10 mouse cellular contexts compared by ENCODE assay signal in the genomic region with DNA sequence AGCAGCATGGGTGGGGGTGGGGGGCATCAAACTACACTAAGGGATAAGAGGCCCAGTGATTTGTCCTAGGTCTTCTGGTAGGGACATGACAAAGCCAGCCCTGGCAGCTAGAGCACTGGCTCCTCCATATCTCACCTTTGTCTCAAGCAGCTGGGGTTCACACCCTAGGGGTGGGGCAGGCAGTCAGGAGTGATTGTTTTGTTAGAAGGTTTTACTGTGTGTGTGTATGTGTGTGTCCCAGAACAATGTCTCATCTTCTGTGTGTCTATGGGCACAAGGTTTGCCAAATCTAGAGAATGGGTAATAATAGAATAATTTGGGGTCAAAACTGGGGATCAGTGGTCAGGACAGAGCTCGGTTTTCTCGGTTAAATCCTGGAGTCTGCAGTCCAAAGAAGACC. TPM values are rescaled to one million over a fixed set of nuclear protein-coding genes. Genes with fewer than 3 reads are reported as not detected.
DNase-seq lines count a peak whose midpoint lies in the region; ATAC-seq and TF ChIP-seq lines count a peak whose summit lies in the region.
"Had no signal": no experiment of that assay in that cellular context is flagged by ENCODE, and none has a peak within 500 bp of the region (broad histone marks: within the 10 kb centered on the region; RNA-seq: fewer than 3 reads in every experiment).

No protein-coding gene starts in this region.

- no peak for DNase-seq in lung, adult 2 months
- DNase-seq in forebrain, embryonic 14.5 days (ENCODE audit: low spot score), result no peak
- no peak for DNase-seq in limb, embryonic 14.5 days (ENCODE audit: low spot score)
- no peak for DNase-seq in urinary bladder, postnatal 36 days (ENCODE audit: low spot score in 2 of 2)
- DNase-seq in left cerebral cortex, postnatal 14 days (ENCODE audit: low spot score in 2 of 2), result no peak
- no peak for DNase-seq in kidney, adult 8-10 months
- DNase-seq: kidney, adult 9 months had no signal

- no peaks in the 10 kb centered on the region for H3K36me3 ChIP-seq in lung, embryonic 16.5 days (ENCODE audit: control insufficient read depth, insufficient read depth, low read length)
- no peaks in the 10 kb centered on the region for H3K36me3 ChIP-seq in forebrain, embryonic 14.5 days (ENCODE audit: control insufficient read depth, insufficient read depth, low read length)
- H3K36me3 ChIP-seq in limb, embryonic 14.5 days (ENCODE audit: control insufficient read depth, insufficient read depth, low read length), result no peaks in the 10 kb centered on the region
- H3K36me3 ChIP-seq in stomach, embryonic 14.5 days (ENCODE audit: control insufficient read depth, insufficient read depth, low read length), result no peaks in the 10 kb centered on the region

- H3K27me3 ChIP-seq in lung, embryonic 16.5 days (ENCODE audit: control insufficient read depth, insufficient read depth, low read depth, low read length), result peaks cover 11% of the 10 kb centered on the region
- no peaks in the 10 kb centered on the region for H3K27me3 ChIP-seq in forebrain, embryonic 14.5 days (replicated peaks; ENCODE audit: control insufficient read depth, insufficient read depth, low read length)
- H3K27me3 ChIP-seq in limb, embryonic 14.5 days (ENCODE audit: control insufficient read depth, insufficient read depth, low read length), result no peaks in the 10 kb centered on the region; the same call in 1 of the 2 replicates
- no peaks in the 10 kb centered on the region for H3K27me3 ChIP-seq in stomach, embryonic 14.5 days (ENCODE audit: control insufficient read depth, insufficient read depth, low read length)

- 0% methylated on average over 2 of the region's 2 CpGs for WGBS in lung, embryonic 16.5 days
- 0% methylated on average over 2 of the region's 2 CpGs for WGBS in lung, adult 2 months
- 0% methylated on average over 2 of the region's 2 CpGs for WGBS in forebrain, embryonic 14.5 days
- WGBS in limb, embryonic 14.5 days, result 0% methylated on average over 2 of the region's 2 CpGs
- WGBS in stomach, embryonic 14.5 days, result 0% methylated on average over 2 of the region's 2 CpGs

- intact Hi-C loops in left cerebral cortex, postnatal 14 days (cut with DNase I), result no loop called here

- no peak overlapping the region; the same call in 1 of the 2 replicates for H3K4me3 ChIP-seq in lung, embryonic 16.5 days (ENCODE audit: low read length)
- no peak overlapping the region for H3K4me3 ChIP-seq in lung, adult 2 months (replicated peaks; ENCODE audit: extremely low read depth, low read depth, low read length)
- peak overlapping the region; percentile 62 for H3K4me3 ChIP-seq in forebrain, embryonic 14.5 days (ENCODE audit: low read depth, low read length)
- no peak overlapping the region; the same call in 1 of the 2 replicates for H3K4me3 ChIP-seq in limb, embryonic 14.5 days (replicated peaks; ENCODE audit: low read length)
- peak overlapping the region; percentile 41 for H3K4me3 ChIP-seq in stomach, embryonic 14.5 days (ENCODE audit: low read depth, low read length)

- H3K9ac ChIP-seq in lung, embryonic 16.5 days (ENCODE audit: low read length), result no peak overlapping the region
- H3K9ac ChIP-seq in forebrain, embryonic 14.5 days (ENCODE audit: low read length), result peak overlapping the region; percentile 83
- H3K9ac ChIP-seq in limb, embryonic 14.5 days (ENCODE audit: low read depth, low read length, severe bottlenecking), result no peak overlapping the region
- H3K9ac ChIP-seq in stomach, embryonic 14.5 days (replicated peaks; ENCODE audit: low read depth, low read length), result no peak overlapping the region

- no peak for ATAC-seq in lung, embryonic 16.5 days (ENCODE audit: low read depth)
- ATAC-seq in forebrain, embryonic 14.5 days, result peak; percentile 41; the same call in 1 of the 2 replicates
- no peak for ATAC-seq in limb, embryonic 14.5 days (ENCODE audit: low FRiP score, low read depth)
- ATAC-seq in stomach, embryonic 14.5 days (ENCODE audit: insufficient number of reproducible peaks, insufficient read depth, low FRiP score, low read depth), result no peak

- no peak overlapping the region for H3K27ac ChIP-seq in lung, embryonic 16.5 days (ENCODE audit: low read length)
- H3K27ac ChIP-seq in forebrain, embryonic 14.5 days (ENCODE audit: low read depth, low read length), result no peak overlapping the region
- H3K27ac ChIP-seq in limb, embryonic 14.5 days (replicated peaks; ENCODE audit: low read depth, low read length), result no peak overlapping the region
- H3K27ac ChIP-seq in stomach, embryonic 14.5 days (ENCODE audit: low read length), result no peak overlapping the region

- H3K9me3 ChIP-seq in lung, embryonic 16.5 days (ENCODE audit: control insufficient read depth, low read length), result no peaks in the 10 kb centered on the region
- H3K9me3 ChIP-seq in forebrain, embryonic 14.5 days (replicated peaks; ENCODE audit: control insufficient read depth, low read length), result no peaks in the 10 kb centered on the region
- H3K9me3 ChIP-seq in limb, embryonic 14.5 days (ENCODE audit: control insufficient read depth, low read length), result no peaks in the 10 kb centered on the region
- no peaks in the 10 kb centered on the region for H3K9me3 ChIP-seq in stomach, embryonic 14.5 days (ENCODE audit: control insufficient read depth, low read depth, low read length)

- no peak for TF ChIP-seq CTCF in lung, adult 2 months (IDR thresholded peaks at IDR 0.05; ENCODE audit: insufficient read depth, low read length)

- peak overlapping the region; percentile 93 for H3K4me2 ChIP-seq in lung, embryonic 16.5 days (ENCODE audit: low read depth, low read length)
- H3K4me2 ChIP-seq in forebrain, embryonic 14.5 days (ENCODE audit: low read length), result peak overlapping the region; percentile 87
- peak overlapping the region; percentile 86 for H3K4me2 ChIP-seq in limb, embryonic 14.5 days (replicated peaks; ENCODE audit: low read depth, low read length, severe bottlenecking)
- H3K4me2 ChIP-seq in stomach, embryonic 14.5 days (replicated peaks; ENCODE audit: low read depth, low read length), result peak overlapping the region; percentile 96

- TF ChIP-seq POLR2A in lung, adult 2 months (IDR thresholded peaks at IDR 0.05; ENCODE audit: borderline replicate concordance, extremely low read depth, low read depth, low read length), result no peak
- TF ChIP-seq POLR2A in limb, embryonic 14.5 days (IDR thresholded peaks at IDR 0.05; ENCODE audit: borderline replicate concordance, extremely low read depth, insufficient read depth, insufficient read length), result no peak

- peaks cover 3% of the 10 kb centered on the region; the same call in 1 of the 2 replicates for H3K4me1 ChIP-seq in lung, embryonic 16.5 days (replicated peaks; ENCODE audit: control insufficient read depth, insufficient read depth, low read length)
- no peaks in the 10 kb centered on the region for H3K4me1 ChIP-seq in lung, adult 2 months (ENCODE audit: control insufficient read depth, insufficient read depth, low read length)
- H3K4me1 ChIP-seq in forebrain, embryonic 14.5 days (ENCODE audit: control insufficient read depth, insufficient read depth, low read length), result 0 out of 2 replicates have a peak, but pooled peaks cover 4% of the 10 kb centered on the region
- 0 out of 2 replicates have a peak, but pooled peaks cover 4% of the 10 kb centered on the region for H3K4me1 ChIP-seq in limb, embryonic 14.5 days (ENCODE audit: control insufficient read depth, insufficient read depth, low read length)
- no peaks in the 10 kb centered on the region for H3K4me1 ChIP-seq in stomach, embryonic 14.5 days (ENCODE audit: control insufficient read depth, insufficient read depth, low read length)

RNA-seq across cellular contexts. Expression of a gene that starts 0.4 kb away (rescaled TPM):
- 0.14 and 0.49 TPM in 2 replicates for polyA plus RNA-seq in lung, embryonic 16.5 days (2015; fragmentation: Nextera tagmentation; extraction: Ambion mirVana)
- not detected in 2 replicates for polyA plus RNA-seq in lung, adult 2 months (2012; rRNA removed)
- 14.5 and 25.5 TPM in 2 replicates for polyA plus RNA-seq in forebrain, embryonic 14.5 days (2014; fragmentation: Nextera tagmentation; extraction: Ambion mirVana)
- 4.4 and 7.9 TPM in 2 replicates for polyA plus RNA-seq in limb, embryonic 14.5 days (2012; rRNA removed)
- 0.80 and 2.2 TPM in 2 replicates for polyA plus RNA-seq in limb, embryonic 14.5 days (2014; fragmentation: Nextera tagmentation; extraction: Ambion mirVana)
- 1.9 and 2.0 TPM in 2 replicates for polyA plus RNA-seq in stomach, embryonic 14.5 days (2014; fragmentation: Nextera tagmentation; extraction: Ambion mirVana)
- 10 to 100 TPM; 70.9 to 76.8 TPM for total RNA-seq in left cerebral cortex, postnatal 14 days (2021)
- total RNA-seq: common myeloid progenitor, adult 5-6 weeks had no signal

RNA-seq across cellular contexts. Expression of a gene that starts 4.3 kb away (rescaled TPM):
- polyA plus RNA-seq in lung, embryonic 16.5 days (2015; fragmentation: Nextera tagmentation; extraction: Ambion mirVana), result 0.13 TPM in 1 of 2 replicates, not detected in the other
- not detected in 2 replicates for polyA plus RNA-seq in lung, adult 2 months (2012; rRNA removed)
- 1.8 and 2.2 TPM in 2 replicates for polyA plus RNA-seq in forebrain, embryonic 14.5 days (2014; fragmentation: Nextera tagmentation; extraction: Ambion mirVana)
- 0.99 and 1.1 TPM in 2 replicates for polyA plus RNA-seq in limb, embryonic 14.5 days (2012; rRNA removed)
- polyA plus RNA-seq in limb, embryonic 14.5 days (2014; fragmentation: Nextera tagmentation; extraction: Ambion mirVana), result 0.44 and 0.53 TPM in 2 replicates
- polyA plus RNA-seq in stomach, embryonic 14.5 days (2014; fragmentation: Nextera tagmentation; extraction: Ambion mirVana), result 0.76 and 1.1 TPM in 2 replicates
- total RNA-seq in left cerebral cortex, postnatal 14 days (2021), result under 1 TPM in 1 of 2 experiments, not detected in 1; 0.29 TPM
- total RNA-seq: common myeloid progenitor, adult 5-6 weeks had no signal

RNA-seq across cellular contexts. Expression of a gene that starts 7.7 kb away (rescaled TPM):
- polyA plus RNA-seq in lung, embryonic 16.5 days (2015; fragmentation: Nextera tagmentation; extraction: Ambion mirVana), result 170 and 173 TPM in 2 replicates
- polyA plus RNA-seq in lung, adult 2 months (2012; rRNA removed), result 42.7 and 49.1 TPM in 2 replicates
- 574 and 635 TPM in 2 replicates for polyA plus RNA-seq in forebrain, embryonic 14.5 days (2014; fragmentation: Nextera tagmentation; extraction: Ambion mirVana)
- 266 and 343 TPM in 2 replicates for polyA plus RNA-seq in limb, embryonic 14.5 days (2012; rRNA removed)
- polyA plus RNA-seq in limb, embryonic 14.5 days (2014; fragmentation: Nextera tagmentation; extraction: Ambion mirVana), result 234 and 252 TPM in 2 replicates
- 274 and 284 TPM in 2 replicates for polyA plus RNA-seq in stomach, embryonic 14.5 days (2014; fragmentation: Nextera tagmentation; extraction: Ambion mirVana)
- total RNA-seq in left cerebral cortex, postnatal 14 days (2021), result 10 to 100 TPM; 25.2 to 32.2 TPM

RNA-seq across cellular contexts. Expression of a gene that starts 11.5 kb away (rescaled TPM):
- 11.8 and 12.1 TPM in 2 replicates for polyA plus RNA-seq in lung, embryonic 16.5 days (2015; fragmentation: Nextera tagmentation; extraction: Ambion mirVana)
- polyA plus RNA-seq in lung, adult 2 months (2012; rRNA removed), result 46.8 and 49.8 TPM in 2 replicates
- 13.3 and 17.5 TPM in 2 replicates for polyA plus RNA-seq in forebrain, embryonic 14.5 days (2014; fragmentation: Nextera tagmentation; extraction: Ambion mirVana)
- polyA plus RNA-seq in limb, embryonic 14.5 days (2012; rRNA removed), result 45.1 and 61.2 TPM in 2 replicates
- polyA plus RNA-seq in limb, embryonic 14.5 days (2014; fragmentation: Nextera tagmentation; extraction: Ambion mirVana), result 16.5 and 19.9 TPM in 2 replicates
- polyA plus RNA-seq in stomach, embryonic 14.5 days (2014; fragmentation: Nextera tagmentation; extraction: Ambion mirVana), result 12.2 and 13.0 TPM in 2 replicates
- total RNA-seq in left cerebral cortex, postnatal 14 days (2021), result 10 to 100 TPM; 97.4 to 97.8 TPM

RNA-seq across cellular contexts. Expression of a gene that starts 38.0 kb away (rescaled TPM):
- polyA plus RNA-seq in lung, embryonic 16.5 days (2015; fragmentation: Nextera tagmentation; extraction: Ambion mirVana), result 23.5 and 28.9 TPM in 2 replicates
- polyA plus RNA-seq in lung, adult 2 months (2012; rRNA removed), result 96.1 and 107 TPM in 2 replicates
- 37.4 and 38.7 TPM in 2 replicates for polyA plus RNA-seq in forebrain, embryonic 14.5 days (2014; fragmentation: Nextera tagmentation; extraction: Ambion mirVana)
- 155 and 206 TPM in 2 replicates for polyA plus RNA-seq in limb, embryonic 14.5 days (2012; rRNA removed)
- polyA plus RNA-seq in limb, embryonic 14.5 days (2014; fragmentation: Nextera tagmentation; extraction: Ambion mirVana), result 48.9 and 58.1 TPM in 2 replicates
- polyA plus RNA-seq in stomach, embryonic 14.5 days (2014; fragmentation: Nextera tagmentation; extraction: Ambion mirVana), result 51.4 and 54.1 TPM in 2 replicates
- total RNA-seq in left cerebral cortex, postnatal 14 days (2021), result 100 to 1,000 TPM; 246 to 255 TPM

Comparison
In these comparisons a context has a peak if more than half of its experiments do, and no peak if none do; other contexts are left out.
1. H3K4me3 ChIP-seq: peak in forebrain, embryonic 14.5 days (single experiment) and stomach, embryonic 14.5 days (single experiment); none in lung, embryonic 16.5 days (single experiment), lung, adult 2 months (single experiment) and limb, embryonic 14.5 days (single experiment).
2. Peak in every context shown above with its lines, with median percentiles within 50 percentile points of each other: H3K4me2 ChIP-seq.